Mouse (Mus musculus): Measurements from ENCODE around the gene Nxnl2. TPM values are rescaled to one million over a fixed set of nuclear protein-coding genes. Genes with fewer than 3 reads are reported as not detected.

Nxnl2 gene
- polyA plus RNA-seq (2014; fragmentation: Illumina TruSeq; extraction: RNeasy Lipid Tissue Mini Kit (QIAGEN cat#74804); ENCODE audit: low read depth, low replicate concordance): not detected

GRCm38 (mm10) chr13:51170691-51171680 lies at the start of gene Nxnl2:
Gene Nxnl2 (plus strand): TSS chr13:51171022.

Other genes with a start within 250 kb of the Nxnl2 start
- 82.7 TPM for gene Spin1, start 70.1 kb upstream of the Nxnl2 start, polyA plus RNA-seq (2014; fragmentation: Illumina TruSeq; extraction: RNeasy Lipid Tissue Mini Kit (QIAGEN cat#74804); ENCODE audit: low read depth, low replicate concordance)
- gene S1pr3, start 237.6 kb downstream of the Nxnl2 start, polyA plus RNA-seq (2014; fragmentation: Illumina TruSeq; extraction: RNeasy Lipid Tissue Mini Kit (QIAGEN cat#74804); ENCODE audit: low read depth, low replicate concordance): 6.2 TPM

Measured in kidney, adult 10 weeks (tissue).